Mouse (Mus musculus): ENCODE measurements around the gene Prps1l1. TPM values are rescaled to one million over a fixed set of nuclear protein-coding genes. Genes with fewer than 3 reads are reported as not detected.

Gene Prps1l1
- polyA plus RNA-seq, 1 experiment from 2014 or later = not detected

DNA sequence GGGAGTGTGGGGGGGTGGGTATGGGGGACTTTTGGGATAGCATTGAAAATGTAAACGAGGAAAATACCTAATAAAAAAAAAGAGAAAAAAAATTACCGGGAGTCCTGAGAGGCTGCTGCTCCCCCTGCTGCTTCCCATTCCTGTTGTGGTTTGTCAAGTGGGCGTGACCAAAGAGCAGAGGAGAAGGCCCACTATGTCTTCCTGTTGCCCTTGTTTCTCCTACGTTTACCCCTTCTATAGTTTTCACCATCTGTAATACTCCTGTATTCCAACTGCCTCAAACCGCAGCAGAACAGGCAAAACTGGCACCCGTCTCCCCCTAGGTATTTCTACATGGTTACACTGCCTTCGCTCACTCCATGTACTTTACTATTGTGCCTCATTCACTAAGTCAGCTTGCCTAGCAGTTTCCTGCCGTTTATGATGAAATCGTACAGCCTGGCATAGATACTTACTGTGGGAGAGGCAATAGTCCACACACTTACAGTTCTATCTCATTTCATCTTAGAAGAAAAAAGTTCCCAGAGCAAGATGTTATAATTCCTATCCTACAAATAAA lies 34.2 kb downstream of the Prps1l1 start:
- Histone ChIP-seq H3K4me1 (ENCODE audit: insufficient read depth, low read length) (0 out of 2 replicates have a peak, but pooled peaks cover 5% of the 10 kb centered on the region), H3K9me3 (ENCODE audit: low read length) (no peaks in the 10 kb centered on the region), H3K4me2 (replicated peaks; ENCODE audit: low read depth, low read length) (no peak overlapping the region), H3K27ac (ENCODE audit: low read length) (no peak overlapping the region), H3K9ac (replicated peaks; ENCODE audit: low read length) (no peak overlapping the region), H3K4me3 (ENCODE audit: low read length) (no peak overlapping the region), H3K27me3 (ENCODE audit: insufficient read depth, low read length) (no peaks in the 10 kb centered on the region), H3K36me3 (ENCODE audit: insufficient read depth, low read length) (no peaks in the 10 kb centered on the region)
- ATAC-seq (ENCODE audit: low FRiP score, low TSS enrichment) = no peak
- 79% methylated on average over 9 of the region's 9 CpGs for WGBS

DNA sequence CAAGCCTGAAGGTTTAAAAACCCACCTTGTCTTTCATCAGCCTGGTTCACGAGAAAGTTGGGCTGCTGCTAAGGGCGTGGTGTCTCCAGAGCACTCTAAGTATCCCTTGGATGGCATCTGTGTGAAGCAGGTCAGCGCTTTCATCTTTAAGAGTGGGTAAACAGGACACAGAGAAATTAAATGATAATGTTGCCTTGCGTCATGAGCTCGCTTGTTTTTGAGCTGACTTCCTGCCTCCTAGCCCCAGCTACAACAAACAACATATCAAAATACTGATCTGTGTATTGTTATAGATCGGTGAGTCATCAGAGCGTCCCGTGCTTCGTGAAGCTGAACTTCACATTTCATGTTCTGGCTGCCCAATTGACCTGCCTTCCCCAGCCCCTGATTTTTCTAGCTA lies 36.7 kb downstream of the Prps1l1 start:
- Histone ChIP-seq H3K27me3 (ENCODE audit: insufficient read depth, low read length) (no peaks in the 10 kb centered on the region), H3K27ac (ENCODE audit: low read length) (peak overlapping the region; percentile 34; the same call in 1 of the 2 replicates), H3K9ac (replicated peaks; ENCODE audit: low read length) (no peak overlapping the region), H3K4me1 (ENCODE audit: insufficient read depth, low read length) (0 out of 2 replicates have a peak, but pooled peaks cover 5% of the 10 kb centered on the region), H3K4me3 (ENCODE audit: low read length) (no peak overlapping the region), H3K9me3 (ENCODE audit: low read length) (no peaks in the 10 kb centered on the region), H3K4me2 (replicated peaks; ENCODE audit: low read depth, low read length) (no peak overlapping the region), H3K36me3 (ENCODE audit: insufficient read depth, low read length) (no peaks in the 10 kb centered on the region)
- WGBS = 73% methylated on average over 9 of the region's 9 CpGs
- no peak for ATAC-seq (ENCODE audit: low FRiP score, low TSS enrichment)

DNA sequence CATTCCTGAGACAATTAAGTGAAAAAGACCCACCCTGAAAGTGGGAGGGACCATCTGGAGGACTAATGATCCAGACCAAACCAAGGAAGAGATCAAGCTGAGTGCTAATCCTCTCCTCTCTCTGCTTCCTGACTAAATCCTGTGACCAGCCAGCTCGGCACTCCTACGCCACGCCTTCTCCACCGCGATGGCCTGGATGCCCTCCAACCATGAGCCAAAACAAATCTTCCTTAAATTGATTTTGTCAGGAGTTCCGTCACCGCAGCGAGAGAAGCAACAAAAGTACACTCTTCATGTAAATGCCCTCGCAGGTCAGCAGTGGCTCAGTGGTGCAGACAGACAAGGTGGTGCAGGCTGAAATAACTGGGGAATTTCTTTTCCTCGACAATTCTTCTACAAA lies 37.5 kb downstream of the Prps1l1 start:
- Histone ChIP-seq H3K27ac (ENCODE audit: low read length) (no peak overlapping the region), H3K27me3 (ENCODE audit: insufficient read depth, low read length) (no peaks in the 10 kb centered on the region), H3K4me2 (replicated peaks; ENCODE audit: low read depth, low read length) (no peak overlapping the region), H3K9me3 (ENCODE audit: low read length) (no peaks in the 10 kb centered on the region), H3K9ac (replicated peaks; ENCODE audit: low read length) (no peak overlapping the region), H3K36me3 (ENCODE audit: insufficient read depth, low read length) (no peaks in the 10 kb centered on the region), H3K4me3 (ENCODE audit: low read length) (no peak overlapping the region), H3K4me1 (ENCODE audit: insufficient read depth, low read length) (0 out of 2 replicates have a peak, but pooled peaks cover 5% of the 10 kb centered on the region)
- no peak for ATAC-seq (ENCODE audit: low FRiP score, low TSS enrichment)
- 52% methylated on average over 10 of the region's 10 CpGs for WGBS

DNA sequence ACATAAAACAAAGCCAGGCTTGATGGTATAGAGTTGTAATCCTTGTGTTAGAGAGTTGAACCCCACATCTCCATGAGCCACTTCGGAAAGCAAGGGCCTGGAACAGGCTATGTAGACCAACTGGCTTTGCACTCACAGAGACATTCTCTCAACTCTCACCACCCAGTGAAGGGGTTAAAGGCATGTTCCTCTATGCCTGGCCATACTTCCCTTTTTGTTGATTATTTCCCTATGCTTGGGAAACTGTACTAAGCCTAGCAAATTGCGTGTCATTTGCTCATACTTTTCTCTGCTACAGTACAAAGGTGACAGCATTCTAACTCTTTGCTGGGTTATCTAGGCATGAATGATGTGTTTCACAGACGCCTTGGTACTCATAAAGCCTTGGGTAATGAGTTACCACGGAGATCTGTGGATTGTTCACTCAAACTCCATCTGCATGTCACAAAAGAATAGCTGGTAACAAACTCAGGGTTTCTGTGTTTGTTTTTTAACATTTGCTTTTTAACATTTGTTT lies 41.4 kb downstream of the Prps1l1 start:
- 64% methylated on average over 4 of the region's 4 CpGs for WGBS
- 0 out of 2 replicates have a peak, but pooled peaks cover 5% of the 10 kb centered on the region for H3K4me1 ChIP-seq (ENCODE audit: insufficient read depth, low read length)
- H3K36me3 ChIP-seq (ENCODE audit: insufficient read depth, low read length) = no peaks in the 10 kb centered on the region
- H3K4me2 ChIP-seq (replicated peaks; ENCODE audit: low read depth, low read length) = no peak overlapping the region
- no peak for ATAC-seq (ENCODE audit: low FRiP score, low TSS enrichment)
- no peak overlapping the region for H3K4me3 ChIP-seq (ENCODE audit: low read length)
- H3K9me3 ChIP-seq (ENCODE audit: low read length) = no peaks in the 10 kb centered on the region
- H3K27ac ChIP-seq (ENCODE audit: low read length) = peak overlapping the region; percentile 23; the same call in 1 of the 2 replicates
- H3K9ac ChIP-seq (replicated peaks; ENCODE audit: low read length) = no peak overlapping the region
- H3K27me3 ChIP-seq (ENCODE audit: insufficient read depth, low read length) = no peaks in the 10 kb centered on the region

DNA sequence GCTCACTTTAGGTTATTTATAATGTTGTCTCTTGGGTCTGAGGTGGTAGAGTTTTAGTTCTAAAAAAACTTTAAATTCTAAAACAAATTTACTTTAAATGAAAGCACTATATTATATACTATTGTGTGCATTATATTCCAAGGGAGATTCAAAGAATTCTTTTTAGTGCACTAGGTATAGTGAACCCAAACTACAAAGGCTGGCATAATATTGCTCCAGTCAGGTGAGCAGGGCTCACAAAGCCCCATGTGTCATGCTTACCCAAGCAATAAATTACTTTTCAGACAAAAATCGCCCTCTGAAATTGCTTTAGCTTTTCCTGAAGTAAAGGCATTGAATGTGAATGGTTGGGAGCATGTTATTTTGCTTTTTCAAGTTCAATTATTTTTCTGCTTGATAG lies 43.0 kb downstream of the Prps1l1 start:
- 47% methylated on average over 1 of the region's 1 CpGs for WGBS
- H3K27me3 ChIP-seq (ENCODE audit: insufficient read depth, low read length) = no peaks in the 10 kb centered on the region
- H3K36me3 ChIP-seq (ENCODE audit: insufficient read depth, low read length) = no peaks in the 10 kb centered on the region
- H3K9me3 ChIP-seq (ENCODE audit: low read length) = no peaks in the 10 kb centered on the region
- no peak overlapping the region for H3K4me2 ChIP-seq (replicated peaks; ENCODE audit: low read depth, low read length)
- H3K27ac ChIP-seq (ENCODE audit: low read length) = no peak overlapping the region
- no peak overlapping the region for H3K9ac ChIP-seq (replicated peaks; ENCODE audit: low read length)
- no peaks in the 10 kb centered on the region for H3K4me1 ChIP-seq (ENCODE audit: insufficient read depth, low read length)
- no peak for ATAC-seq (ENCODE audit: low FRiP score, low TSS enrichment)
- H3K4me3 ChIP-seq (ENCODE audit: low read length) = no peak overlapping the region

Other genes with a start within 250 kb of the Prps1l1 start
- 3.9 and 6.1 TPM in 2 replicates for gene Hdac9, start 67.7 kb upstream of the Prps1l1 start, polyA plus RNA-seq (2015; fragmentation: Nextera tagmentation; extraction: Ambion mirVana)
- gene Snx13, start 62.4 kb downstream of the Prps1l1 start, polyA plus RNA-seq (2015; fragmentation: Nextera tagmentation; extraction: Ambion mirVana) = 27.0 and 27.5 TPM in 2 replicates

All from kidney, embryonic 16.5 days (tissue).